Mouse (Mus musculus) midbrain, embryonic 11.5 days (tissue): ENCODE measurements at regions not wholly inside any gene's neighbourhood (a gene's known extent, or its start where the extent isn't known, plus 50 kb on each side); places are given as distances from the start of the nearest gene placed in this dataset.
"Not testable (repeated sequence)": the region's sequence is repeated elsewhere in the genome, so short reads cannot be mapped to it uniquely, and the experiment has no call there.

Experiments used
- ATAC-seq: fragments of 200-750 bp; cut with Nextera tagmentation; 2 replicates; pipeline ENCODE4 v1.8.0; 2017; ENCODE audit warnings: moderate TSS enrichment, moderate library complexity; ENCODE audit not compliant: low FRiP score
- DNase-seq: peaks from one replicate; pipeline ENCODE4 v3.0.0; 2015; ENCODE audit warnings: low spot score; ENCODE audit errors: missing footprints
- H3K27ac ChIP-seq: fragments of 300-500 bp; sonication (generic); 2 replicates; pipeline ENCODE4 v1.5.1; 2014; ENCODE audit warnings: low read depth, low read length
- H3K27me3 ChIP-seq: fragments of 300-500 bp; sonication (generic); 2 replicates; pipeline ENCODE4 v1.6.1; 2014; ENCODE audit warnings: mild to moderate bottlenecking, low read length, moderate library complexity, mixed read lengths; ENCODE audit not compliant: control insufficient read depth, insufficient read depth
- H3K36me3 ChIP-seq: fragments of 300-500 bp; sonication (generic); 2 replicates; pipeline ENCODE4 v1.6.1; 2014; ENCODE audit warnings: mild to moderate bottlenecking, low read length, moderate library complexity, mixed read lengths; ENCODE audit not compliant: control insufficient read depth, insufficient read depth
- H3K4me1 ChIP-seq: fragments of 300-500 bp; sonication (generic); 2 replicates; pipeline ENCODE4 v1.6.1; 2014; ENCODE audit warnings: low read length; ENCODE audit not compliant: control insufficient read depth, insufficient read depth
- H3K4me2 ChIP-seq: fragments of 300-500 bp; sonication (generic); 2 replicates; pipeline ENCODE4 v1.6.1; 2014; ENCODE audit warnings: mild to moderate bottlenecking, moderate library complexity
- H3K4me3 ChIP-seq: fragments of 300-500 bp; sonication (generic); 2 replicates; pipeline ENCODE4 v1.5.1; 2014; ENCODE audit warnings: low read depth, low read length
- H3K9ac ChIP-seq: fragments of 300-500 bp; sonication (generic); 2 replicates; pipeline ENCODE4 v1.6.1; 2014; ENCODE audit warnings: low read length
- H3K9me3 ChIP-seq: fragments of 300-500 bp; sonication (generic); 2 replicates; pipeline ENCODE4 v1.6.1; 2016; ENCODE audit warnings: low read length; ENCODE audit not compliant: control insufficient read depth
- WGBS: fragments of 180-500 bp; shearing (Covaris S2); extraction: QIAGEN DNeasy Blood & Tissue Kit; methylation state at CpG from one replicate; pipeline ENCODE4 v1.1.7; 2014; 5-methylcytosine and 5-hydroxymethylcytosine counted together

DNA sequence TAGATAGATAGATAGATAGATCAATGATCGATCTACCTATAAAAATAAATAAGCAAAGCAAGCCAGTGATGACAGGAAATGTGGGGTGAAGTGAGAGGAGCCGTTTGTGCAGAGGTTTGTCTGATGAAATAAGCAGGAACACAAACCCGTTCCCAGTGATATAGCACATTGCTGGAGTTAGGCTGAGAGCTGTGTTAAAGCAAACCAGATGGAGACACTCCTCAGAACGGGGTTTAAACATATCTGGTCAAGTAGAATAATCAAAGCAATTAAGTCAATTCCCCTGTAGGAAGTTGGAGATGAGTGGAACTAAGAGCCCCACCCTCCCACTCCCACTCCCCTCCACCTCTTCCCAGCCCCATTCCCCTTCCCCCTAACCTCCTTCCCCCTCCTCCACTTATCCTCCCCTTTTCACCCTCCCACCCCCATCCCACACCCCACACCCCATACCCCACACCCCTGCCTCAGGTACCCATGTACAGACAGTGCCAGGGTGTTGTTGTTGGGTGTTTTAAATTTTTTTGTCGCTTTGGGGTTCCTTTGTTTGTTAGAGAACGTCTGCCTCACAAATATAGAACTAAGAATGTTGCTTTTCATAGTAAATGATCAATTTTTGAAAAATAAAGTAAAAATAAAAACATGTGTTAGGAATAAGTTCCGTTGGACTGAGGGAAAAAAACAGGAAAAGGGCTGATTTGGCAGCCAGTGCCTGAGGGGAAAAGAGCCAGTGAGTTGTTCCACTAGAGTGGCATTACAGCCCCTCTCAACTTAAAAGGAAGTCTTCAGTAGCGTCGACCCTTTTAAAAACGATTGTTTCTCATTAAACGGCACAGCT, 79.8 kb upstream of the Enpep start:
- Histone ChIP-seq H3K9ac (no peak overlapping the region), H3K27ac (no peak overlapping the region), H3K4me1 (no peaks in the 10 kb centered on the region), H3K4me2 (no peak overlapping the region), H3K36me3 (no peaks in the 10 kb centered on the region), H3K27me3 (no peaks in the 10 kb centered on the region), H3K4me3 (no peak overlapping the region), H3K9me3 (no peaks in the 10 kb centered on the region)
- 83% methylated on average over 11 of the region's 11 CpGs for WGBS
- ATAC-seq = no peak
- DNase-seq = peak; percentile 23

DNA sequence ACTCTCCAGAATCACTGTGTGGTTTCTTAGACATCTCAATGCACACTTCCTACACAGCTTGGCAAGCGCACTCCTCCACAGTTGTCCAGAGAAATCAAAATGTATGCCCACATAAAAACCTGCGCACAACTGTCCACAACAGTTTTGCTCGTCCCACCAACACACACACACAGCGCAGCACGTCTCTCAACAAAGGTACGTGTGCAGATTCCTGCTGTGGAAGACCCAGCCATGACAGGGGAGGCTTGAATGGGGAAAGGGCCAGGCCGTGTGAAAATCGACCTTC, 80.4 kb upstream of the Enpep start:
- DNase-seq (peak; percentile 57), ATAC-seq (no peak)
- no peak overlapping the region for H3K9ac ChIP-seq
- WGBS = 87% methylated on average over 8 of the region's 8 CpGs
- no peaks in the 10 kb centered on the region for H3K9me3 ChIP-seq
- H3K27ac ChIP-seq = no peak overlapping the region
- H3K27me3 ChIP-seq = no peaks in the 10 kb centered on the region
- no peak overlapping the region for H3K4me3 ChIP-seq
- no peak overlapping the region for H3K4me2 ChIP-seq
- no peaks in the 10 kb centered on the region for H3K4me1 ChIP-seq
- H3K36me3 ChIP-seq = no peaks in the 10 kb centered on the region

DNA sequence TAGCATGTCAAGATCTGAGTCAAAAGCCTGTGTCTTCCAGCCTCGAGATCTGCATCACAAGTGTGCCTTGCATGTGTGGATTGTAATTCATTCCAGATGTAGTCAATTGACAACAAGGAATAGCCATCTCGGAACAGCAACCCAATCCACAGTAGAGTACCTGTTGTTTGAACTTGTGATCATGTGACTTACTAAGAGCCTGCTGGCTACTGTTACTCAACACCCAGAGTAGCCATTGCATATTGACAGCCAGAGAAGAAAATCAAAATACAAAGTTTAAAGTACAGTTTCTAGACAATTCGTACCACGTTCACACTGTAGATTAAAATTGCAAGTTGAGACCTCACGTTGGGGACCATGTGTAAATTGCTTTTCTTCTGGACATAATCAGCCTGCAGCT, 83.1 kb upstream of the Enpep start:
- Histone ChIP-seq H3K27me3 (no peaks in the 10 kb centered on the region), H3K36me3 (no peaks in the 10 kb centered on the region)
- 83% methylated on average over 5 of the region's 5 CpGs for WGBS

DNA sequence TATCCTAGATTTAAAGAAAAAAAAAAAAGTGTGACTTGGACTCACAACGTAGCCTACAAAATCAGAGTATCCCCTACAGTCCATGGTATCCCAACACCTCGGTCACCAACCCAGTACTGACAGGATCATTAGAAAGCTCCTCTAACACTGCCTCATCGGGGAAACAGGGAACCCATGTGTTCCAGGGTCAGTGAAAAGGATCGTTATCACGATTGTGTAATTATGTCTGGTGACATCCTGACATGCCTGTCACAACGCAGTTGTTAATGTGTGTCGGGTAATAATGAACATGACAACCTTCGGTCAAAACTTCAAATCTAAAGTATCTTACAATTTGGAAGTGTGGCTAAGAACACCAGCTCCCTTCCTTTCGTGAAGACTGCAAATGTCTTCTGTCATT, 83.8 kb upstream of the Enpep start:
- Histone ChIP-seq H3K36me3 (no peaks in the 10 kb centered on the region), H3K4me1 (no peaks in the 10 kb centered on the region), H3K4me3 (no peak overlapping the region), H3K4me2 (no peak overlapping the region), H3K27ac (no peak overlapping the region), H3K9me3 (no peaks in the 10 kb centered on the region), H3K9ac (no peak overlapping the region), H3K27me3 (no peaks in the 10 kb centered on the region)
- WGBS = 93% methylated on average over 9 of the region's 9 CpGs
- no peak for ATAC-seq
- no peak for DNase-seq

More for the DNA sequence above, 83.1 kb upstream of the Enpep start:
- no peak overlapping the region for H3K4me2 ChIP-seq
- ATAC-seq = no peak
- H3K9me3 ChIP-seq = no peaks in the 10 kb centered on the region
- no peak overlapping the region for H3K4me3 ChIP-seq
- H3K9ac ChIP-seq = no peak overlapping the region
- no peak overlapping the region for H3K27ac ChIP-seq
- no peak for DNase-seq
- H3K4me1 ChIP-seq = no peaks in the 10 kb centered on the region

DNA sequence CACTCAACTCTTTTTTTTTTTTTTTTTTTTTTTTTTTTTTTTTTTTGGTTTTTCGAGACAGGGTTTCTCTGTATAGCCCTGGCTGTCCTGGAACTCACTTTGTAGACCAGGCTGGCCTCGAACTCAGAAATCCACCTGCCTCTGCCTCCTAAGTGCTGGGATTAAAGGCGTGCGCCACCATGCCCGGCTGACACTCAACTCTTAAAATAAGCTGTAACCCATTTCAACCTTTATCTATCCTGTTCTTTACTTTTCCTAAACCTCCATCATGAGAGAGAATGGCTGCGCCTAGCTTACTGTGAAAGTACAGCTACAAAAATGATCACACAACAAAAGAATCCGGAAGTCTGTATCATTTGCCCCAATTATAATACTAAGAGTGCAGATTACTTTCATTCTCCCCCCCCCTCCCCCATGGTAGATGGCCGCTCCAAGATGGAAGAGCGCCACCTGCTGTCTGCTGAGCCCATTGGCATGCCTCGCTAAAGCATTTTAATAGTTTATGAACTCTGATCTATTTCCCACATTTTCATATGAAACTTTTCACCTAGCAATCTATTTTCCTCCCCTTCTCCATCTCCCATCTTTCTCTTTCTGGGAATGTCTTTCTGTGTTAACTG, 89.2 kb upstream of the Enpep start:
- DNase-seq = peak; percentile 66
- 55% methylated on average over 8 of the region's 10 CpGs for WGBS
- H3K4me2 ChIP-seq = not testable (repeated sequence)

DNA sequence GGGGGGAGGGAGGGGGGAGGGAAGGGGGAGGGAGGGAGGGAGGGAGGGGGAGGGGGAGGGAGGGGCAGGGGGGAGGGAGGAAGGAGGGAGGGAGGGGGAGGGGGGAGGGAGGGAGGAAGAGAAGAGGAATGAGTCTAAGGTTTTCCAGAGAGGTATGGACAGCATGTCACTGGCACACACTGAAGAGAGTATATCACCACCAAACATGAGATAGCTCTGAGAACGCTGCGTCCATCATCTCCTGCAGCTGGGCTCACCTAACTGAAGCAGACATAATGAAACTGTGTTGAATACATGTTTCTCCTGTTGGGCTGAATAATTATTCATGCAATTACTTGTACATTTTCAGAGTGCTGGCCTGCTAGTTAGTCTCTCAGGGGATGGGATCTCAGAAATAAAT, 96.2 kb upstream of the Enpep start:
- ATAC-seq = peak; percentile 35; the same call in 1 of the 2 replicates
- Histone ChIP-seq H3K9me3 (no peaks in the 10 kb centered on the region), H3K27ac (no peak overlapping the region), H3K36me3 (no peaks in the 10 kb centered on the region), H3K4me3 (no peak overlapping the region), H3K4me2 (no peak overlapping the region), H3K9ac (no peak overlapping the region), H3K4me1 (no peaks in the 10 kb centered on the region; the same call in 1 of the 2 replicates), H3K27me3 (no peaks in the 10 kb centered on the region)
- WGBS = 70% methylated on average over 2 of the region's 2 CpGs
- no peak for DNase-seq

More for the DNA sequence above, 89.2 kb upstream of the Enpep start:
- not testable (repeated sequence) for ATAC-seq, H3K4me1 ChIP-seq, H3K36me3 ChIP-seq, H3K9ac ChIP-seq, H3K27ac ChIP-seq, H3K9me3 ChIP-seq, H3K27me3 ChIP-seq, H3K4me3 ChIP-seq

DNA sequence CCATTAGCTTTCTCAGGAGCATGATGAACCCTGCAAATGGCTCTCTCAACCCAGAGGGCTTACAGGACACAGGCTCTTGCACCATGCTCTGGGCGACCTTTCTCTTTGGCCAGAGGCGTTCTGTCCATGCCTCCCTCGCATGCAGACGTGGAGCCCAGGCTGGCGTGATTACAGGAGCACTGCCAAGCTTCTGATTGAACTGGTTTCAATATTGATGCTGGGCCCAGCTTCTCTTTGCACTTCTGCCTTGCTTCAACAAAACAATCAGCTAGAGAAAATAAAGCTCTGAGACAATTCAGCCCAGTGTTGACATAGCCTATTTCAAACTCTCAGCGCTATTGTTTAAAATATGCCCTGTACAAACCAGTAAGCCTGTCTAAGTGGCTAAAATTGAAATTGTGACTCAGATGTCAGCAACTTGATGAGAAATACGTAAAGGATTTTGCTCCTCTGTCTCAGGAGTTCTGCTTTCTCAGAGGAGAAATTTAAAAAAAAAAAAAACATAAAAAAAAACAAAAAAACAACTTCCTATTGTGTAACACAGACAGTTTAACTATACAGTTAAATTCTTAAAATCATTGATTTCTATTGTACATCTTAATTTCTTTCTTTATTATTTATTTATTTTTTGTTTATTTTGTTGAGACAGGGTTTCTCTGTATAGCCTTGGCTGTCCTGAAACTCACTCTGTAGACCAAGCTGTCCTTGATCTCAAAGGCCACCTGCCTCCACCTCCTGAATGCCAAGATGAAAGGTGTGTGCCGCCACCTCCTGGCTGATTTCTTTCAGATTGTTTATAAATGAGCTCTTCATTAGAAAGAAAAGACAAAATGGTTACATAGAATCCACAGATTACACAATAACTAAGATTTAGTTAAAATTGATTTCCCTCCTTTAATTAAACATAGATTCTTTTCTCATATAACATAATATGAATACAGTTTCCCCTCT, 96.9 kb upstream of the Enpep start:
- no peak overlapping the region for H3K4me3 ChIP-seq
- DNase-seq = no peak
- peak; percentile 33; the same call in 1 of the 2 replicates for ATAC-seq
- no peaks in the 10 kb centered on the region; the same call in 1 of the 2 replicates for H3K4me1 ChIP-seq
- H3K27ac ChIP-seq = no peak overlapping the region
- no peaks in the 10 kb centered on the region for H3K27me3 ChIP-seq
- H3K9ac ChIP-seq = no peak overlapping the region
- H3K4me2 ChIP-seq = no peak overlapping the region
- 64% methylated on average over 8 of the region's 8 CpGs for WGBS
- no peaks in the 10 kb centered on the region for H3K36me3 ChIP-seq
- no peaks in the 10 kb centered on the region for H3K9me3 ChIP-seq

DNA sequence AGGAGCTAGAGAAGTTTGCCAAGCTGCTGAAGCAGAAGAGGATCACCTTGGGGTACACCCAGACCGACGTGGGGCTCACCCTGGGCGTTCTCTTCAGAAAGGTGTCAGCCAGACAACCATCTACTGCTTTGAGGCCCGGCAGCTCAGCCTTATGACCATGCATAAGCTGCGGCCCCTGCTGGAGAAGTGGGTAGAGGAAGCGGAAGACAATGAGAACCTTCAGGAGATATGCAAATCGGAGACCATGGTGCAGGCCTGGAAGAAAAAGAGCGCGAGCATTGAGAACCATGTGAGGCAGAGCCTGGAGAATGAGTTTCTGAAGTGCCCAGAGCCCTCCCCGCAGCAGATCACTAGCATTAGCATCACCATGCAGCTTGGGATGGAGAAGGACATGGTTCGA, 98.1 kb upstream of the Elovl6 start:
- ATAC-seq (no peak), DNase-seq (no peak)
- no peak overlapping the region for H3K4me3 ChIP-seq
- H3K27me3 ChIP-seq = no peaks in the 10 kb centered on the region
- no peaks in the 10 kb centered on the region for H3K36me3 ChIP-seq
- no peaks in the 10 kb centered on the region for H3K9me3 ChIP-seq
- H3K4me1 ChIP-seq = no peaks in the 10 kb centered on the region; the same call in 1 of the 2 replicates
- H3K4me2 ChIP-seq = no peak overlapping the region
- WGBS = 67% methylated on average over 11 of the region's 11 CpGs
- H3K9ac ChIP-seq = no peak overlapping the region
- H3K27ac ChIP-seq = no peak overlapping the region

DNA sequence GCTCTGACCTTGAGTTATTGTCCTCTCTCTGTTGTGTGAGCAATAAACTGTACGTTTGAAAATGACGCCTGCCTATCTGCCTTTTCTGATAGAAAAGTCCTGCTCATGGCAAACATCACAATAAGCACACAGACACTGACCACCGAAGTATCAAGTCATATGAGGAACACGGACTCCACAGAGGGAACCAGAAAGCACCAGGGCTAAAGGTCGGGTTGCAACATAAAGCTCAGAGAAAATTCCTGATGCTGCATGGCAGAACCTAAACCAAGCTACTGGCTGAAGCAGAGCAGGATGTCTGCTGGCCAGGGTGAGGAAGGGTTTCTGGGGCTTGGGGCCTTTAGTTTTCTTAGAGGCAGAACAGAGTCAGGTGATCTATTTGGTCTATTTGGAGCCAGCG, 94.5 kb upstream of the Elovl6 start:
- no peak overlapping the region for H3K4me3 ChIP-seq

More for the DNA sequence above, 94.5 kb upstream of the Elovl6 start:
- H3K9ac ChIP-seq = no peak overlapping the region
- H3K27ac ChIP-seq = no peak overlapping the region
- H3K4me1 ChIP-seq = no peaks in the 10 kb centered on the region
- WGBS = 84% methylated on average over 6 of the region's 6 CpGs
- no peak for ATAC-seq
- H3K4me2 ChIP-seq = no peak overlapping the region
- DNase-seq = no peak
- H3K27me3 ChIP-seq = no peaks in the 10 kb centered on the region
- no peaks in the 10 kb centered on the region for H3K9me3 ChIP-seq
- H3K36me3 ChIP-seq = no peaks in the 10 kb centered on the region
